Mouse (Mus musculus) embryonic facial prominence, embryonic 15.5 days (tissue): Measurements from ENCODE around the gene Mlst8. TPM values are rescaled to one million over a fixed set of nuclear protein-coding genes. Genes with fewer than 3 reads are reported as not detected.
"Not testable (repeated sequence)": the region's sequence is repeated elsewhere in the genome, so short reads cannot be mapped to it uniquely, and the experiment has no call there.

Experiments
- ATAC-seq: fragments of 200-750 bp; cut with Nextera tagmentation; 2 replicates; pipeline ENCODE4 v1.8.0; 2017; ENCODE audit warnings: low read depth, moderate TSS enrichment; ENCODE audit not compliant: insufficient number of reproducible peaks, low FRiP score, low TSS enrichment
- H3K27ac ChIP-seq: fragments of 300-500 bp; sonication (generic); replicated peaks from 2 replicates; pipeline ENCODE4 v1.5.1; 2015; ENCODE audit warnings: mild to moderate bottlenecking, inconsistent platforms
- H3K27me3 ChIP-seq: fragments of 300-500 bp; sonication (generic); 2 replicates; pipeline ENCODE4 v1.6.1; 2015; ENCODE audit warnings: inconsistent platforms
- H3K36me3 ChIP-seq: fragments of 300-500 bp; sonication (generic); 2 replicates; pipeline ENCODE4 v1.6.1; 2015; ENCODE audit warnings: mild to moderate bottlenecking, inconsistent platforms
- H3K4me1 ChIP-seq: fragments of 300-500 bp; sonication (generic); 2 replicates; pipeline ENCODE4 v1.6.1; 2015; ENCODE audit warnings: inconsistent platforms
- H3K4me2 ChIP-seq: fragments of 300-500 bp; sonication (generic); replicated peaks from 2 replicates; pipeline ENCODE4 v1.6.1; 2015; ENCODE audit warnings: mild to moderate bottlenecking, inconsistent platforms
- H3K4me3 ChIP-seq: fragments of 300-500 bp; sonication (generic); replicated peaks from 2 replicates; pipeline ENCODE4 v1.5.1; 2015; ENCODE audit warnings: mild to moderate bottlenecking, inconsistent platforms
- H3K9ac ChIP-seq: fragments of 300-500 bp; sonication (generic); 2 replicates; pipeline ENCODE4 v1.6.1; 2015; ENCODE audit warnings: inconsistent platforms
- H3K9me3 ChIP-seq: fragments of 300-500 bp; sonication (generic); replicated peaks from 2 replicates; pipeline ENCODE4 v1.6.1; 2016; ENCODE audit warnings: inconsistent platforms
- WGBS: fragments of 180-500 bp; shearing (Covaris S2); methylation state at CpG from one replicate; pipeline ENCODE4 v1.1.7; 2015; 5-methylcytosine and 5-hydroxymethylcytosine counted together
- polyA plus RNA-seq: library from polyadenylated mRNA; unstranded; fragments of >200 nt; fragmentation: Nextera tagmentation; extraction: Ambion mirVana; gene quantifications from 2 replicates; pipeline ENCODE4 v1.2.1, GENCODE M21; 2015

Gene Mlst8
- polyA plus RNA-seq, 1 experiment from 2014 or later: 28.8 TPM

- 68% methylated on average over 2 of the region's 2 CpGs for WGBS
- Histone ChIP-seq H3K9ac (no peak overlapping the region), H3K36me3 (no peaks in the 10 kb centered on the region), H3K27me3 (no peaks in the 10 kb centered on the region), H3K9me3 (no peaks in the 10 kb centered on the region), H3K4me1 (no peaks in the 10 kb centered on the region), H3K4me2 (no peak overlapping the region), H3K4me3 (no peak overlapping the region), H3K27ac (no peak overlapping the region)
- no peak for ATAC-seq
Measured at GRCm38 (mm10) chr17:24461580-24461979, 17.3 kb downstream of the Mlst8 start.

- Histone ChIP-seq H3K4me2 (peak overlapping the region; percentile 42), H3K27ac (peak overlapping the region; percentile 72)
- ATAC-seq: not testable (repeated sequence)
Measured at GRCm38 (mm10) chr17:24455523-24456206, 23.2 kb downstream of the Mlst8 start.

GRCm38 (mm10) chr17:24454756-24455522, 23.9 kb downstream of the Mlst8 start:
- ATAC-seq: peak; percentile 93
- H3K36me3 ChIP-seq: peaks cover 17% of the 10 kb centered on the region
- peak overlapping the region; percentile 71 for H3K4me3 ChIP-seq
- H3K9me3 ChIP-seq: no peaks in the 10 kb centered on the region
- H3K27ac ChIP-seq: peak overlapping the region; percentile 98
- peak overlapping the region; percentile 64 for H3K4me2 ChIP-seq
- peak overlapping the region; percentile 90 for H3K9ac ChIP-seq
- WGBS: under 1% methylated on average over 67 of the region's 67 CpGs
- H3K27me3 ChIP-seq: no peaks in the 10 kb centered on the region
- H3K4me1 ChIP-seq: peaks cover 18% of the 10 kb centered on the region; the same call in 1 of the 2 replicates

More at GRCm38 (mm10) chr17:24455523-24456206, 23.2 kb downstream of the Mlst8 start:
- not testable (repeated sequence) for H3K9ac ChIP-seq, H3K9me3 ChIP-seq, H3K27me3 ChIP-seq
- Histone ChIP-seq H3K4me1 (peaks cover 18% of the 10 kb centered on the region; the same call in 1 of the 2 replicates), H3K4me3 (peak overlapping the region; percentile 71), H3K36me3 (peaks cover 12% of the 10 kb centered on the region)
- WGBS: 47% methylated on average over 10 of the region's 10 CpGs

GRCm38 (mm10) chr17:24454218-24454755, 24.6 kb downstream of the Mlst8 start:
- H3K27ac ChIP-seq: peak overlapping the region; percentile 98
- peak overlapping the region; percentile 90 for H3K9ac ChIP-seq
- peak overlapping the region; percentile 64 for H3K4me2 ChIP-seq
- peak overlapping the region; percentile 71 for H3K4me3 ChIP-seq
- peaks cover 24% of the 10 kb centered on the region for H3K36me3 ChIP-seq
- H3K9me3 ChIP-seq: no peaks in the 10 kb centered on the region
- no peak for ATAC-seq
- WGBS: 2% methylated on average over 14 of the region's 14 CpGs
- H3K27me3 ChIP-seq: no peaks in the 10 kb centered on the region
- peaks cover 18% of the 10 kb centered on the region; the same call in 1 of the 2 replicates for H3K4me1 ChIP-seq

- H3K4me2 ChIP-seq: peak overlapping the region; percentile 64
- H3K9me3 ChIP-seq: no peaks in the 10 kb centered on the region
- WGBS: 84% methylated on average over 2 of the region's 2 CpGs
- H3K4me3 ChIP-seq: no peak overlapping the region; the same call in 1 of the 2 replicates
- no peak for ATAC-seq
- no peaks in the 10 kb centered on the region for H3K27me3 ChIP-seq
- no peak overlapping the region for H3K27ac ChIP-seq
- peaks cover 18% of the 10 kb centered on the region; the same call in 1 of the 2 replicates for H3K4me1 ChIP-seq
- no peak overlapping the region for H3K9ac ChIP-seq
- H3K36me3 ChIP-seq: peaks cover 33% of the 10 kb centered on the region
Measured at GRCm38 (mm10) chr17:24453372-24453771, 25.5 kb downstream of the Mlst8 start.

- Histone ChIP-seq H3K4me3 (no peak overlapping the region), H3K27me3 (no peaks in the 10 kb centered on the region), H3K9me3 (no peaks in the 10 kb centered on the region), H3K27ac (no peak overlapping the region), H3K4me2 (no peak overlapping the region), H3K9ac (no peak overlapping the region), H3K4me1 (peaks cover 18% of the 10 kb centered on the region; the same call in 1 of the 2 replicates), H3K36me3 (peaks cover 55% of the 10 kb centered on the region)
- no peak for ATAC-seq
- whole genome bisulfite sequencing: 96% methylated on average over 6 of the region's 6 CpGs
Measured at GRCm38 (mm10) chr17:24451220-24451619, 27.7 kb downstream of the Mlst8 start.

GRCm38 (mm10) chr17:24449507-24449906, 29.4 kb downstream of the Mlst8 start:
- H3K9me3 ChIP-seq: no peaks in the 10 kb centered on the region
- no peak for ATAC-seq
- H3K27me3 ChIP-seq: no peaks in the 10 kb centered on the region
- 93% methylated on average over 6 of the region's 6 CpGs for WGBS
- H3K36me3 ChIP-seq: peaks cover 72% of the 10 kb centered on the region
- H3K4me3 ChIP-seq: no peak overlapping the region
- peaks cover 12% of the 10 kb centered on the region; the same call in 1 of the 2 replicates for H3K4me1 ChIP-seq
- H3K9ac ChIP-seq: no peak overlapping the region
- H3K4me2 ChIP-seq: no peak overlapping the region
- no peak overlapping the region for H3K27ac ChIP-seq

GRCm38 (mm10) chr17:24446590-24446989, 32.3 kb downstream of the Mlst8 start:
- no peaks in the 10 kb centered on the region for H3K9me3 ChIP-seq
- H3K27ac ChIP-seq: no peak overlapping the region
- no peaks in the 10 kb centered on the region for H3K4me1 ChIP-seq
- peaks cover 81% of the 10 kb centered on the region for H3K36me3 ChIP-seq
- no peaks in the 10 kb centered on the region for H3K27me3 ChIP-seq
- WGBS: 90% methylated on average over 8 of the region's 8 CpGs
- ATAC-seq: no peak
- H3K4me2 ChIP-seq: no peak overlapping the region
- no peak overlapping the region for H3K9ac ChIP-seq
- H3K4me3 ChIP-seq: no peak overlapping the region

GRCm38 (mm10) chr17:24443409-24443808, 35.5 kb downstream of the Mlst8 start:
- peaks cover 81% of the 10 kb centered on the region for H3K36me3 ChIP-seq
- H3K4me3 ChIP-seq: no peak overlapping the region
- no peaks in the 10 kb centered on the region for H3K9me3 ChIP-seq
- H3K9ac ChIP-seq: no peak overlapping the region
- H3K27me3 ChIP-seq: no peaks in the 10 kb centered on the region
- peak overlapping the region; percentile 55; the same call in 1 of the 2 replicates for H3K27ac ChIP-seq
- WGBS: 66% methylated on average over 4 of the region's 4 CpGs
- H3K4me1 ChIP-seq: no peaks in the 10 kb centered on the region
- ATAC-seq: no peak
- H3K4me2 ChIP-seq: no peak overlapping the region

GRCm38 (mm10) chr17:24442632-24443155, 36.2 kb downstream of the Mlst8 start, which contains the start of gene Dnase1l2:
TSS of gene Dnase1l2 (minus strand) at chr17:24443105.
- Histone ChIP-seq H3K9ac (no peak within 1 kb of the TSS), H3K9me3 (no peaks in the 10 kb centered on the region), H3K4me2 (no peak within 1 kb of the TSS), H3K4me3 (no peak within 1 kb of the TSS), H3K27me3 (no peaks in the 10 kb centered on the region), H3K4me1 (no peaks in the 10 kb centered on the region), H3K27ac (peak within 1 kb of the TSS; percentile 55; the same call in 1 of the 2 replicates), H3K36me3 (peaks cover 78% of the 10 kb centered on the region)
- ATAC-seq: no peak
- WGBS: 58% methylated on average over 7 of the region's 7 CpGs

- Histone ChIP-seq H3K4me2 (no peak overlapping the region), H3K27ac (no peak overlapping the region), H3K9me3 (no peaks in the 10 kb centered on the region), H3K9ac (no peak overlapping the region), H3K4me1 (no peaks in the 10 kb centered on the region), H3K4me3 (no peak overlapping the region), H3K36me3 (peaks cover 73% of the 10 kb centered on the region), H3K27me3 (no peaks in the 10 kb centered on the region)
- no peak for ATAC-seq
- 86% methylated on average over 14 of the region's 14 CpGs for WGBS
Measured at GRCm38 (mm10) chr17:24442107-24442506, 36.8 kb downstream of the Mlst8 start.
